Mouse (Mus musculus): ENCODE measurements at regions not wholly inside any gene's neighbourhood (a gene's known extent, or its start where the extent isn't known, plus 50 kb on each side); places are given as distances from the start of the nearest gene placed in this dataset.

GRCm38 (mm10) chr1:137703882-137704281, 471.6 kb downstream of the Ptprc start:
- ATAC-seq (ENCODE audit: low FRiP score), result no peak
- H3K9me3 ChIP-seq (ENCODE audit: low read length), result no peaks in the 10 kb centered on the region
- H3K27me3 ChIP-seq (ENCODE audit: insufficient read depth, low read length), result no peaks in the 10 kb centered on the region
- H3K4me3 ChIP-seq (ENCODE audit: low read depth, low read length), result no peak overlapping the region
- H3K4me1 ChIP-seq (ENCODE audit: insufficient read depth, low read length), result no peaks in the 10 kb centered on the region
- no peak for TF ChIP-seq CTCF (IDR thresholded peaks at IDR 0.05)
- no peaks in the 10 kb centered on the region for H3K36me3 ChIP-seq (ENCODE audit: insufficient read depth, low read length)
- H3K9ac ChIP-seq (replicated peaks; ENCODE audit: low read length, poor library complexity, severe bottlenecking), result no peak overlapping the region
- WGBS, result 88% methylated on average over 3 of the region's 3 CpGs
- no peak overlapping the region for H3K4me2 ChIP-seq (ENCODE audit: low read depth, low read length, poor library complexity, severe bottlenecking)
- DNase-seq (ENCODE audit: low spot score), result no peak
- H3K27ac ChIP-seq (ENCODE audit: low read depth, low read length), result no peak overlapping the region

- no peaks in the 10 kb centered on the region for H3K9me3 ChIP-seq (ENCODE audit: low read length)
- ATAC-seq (ENCODE audit: low FRiP score) (no peak), DNase-seq (ENCODE audit: low spot score) (no peak)
- 69% methylated on average over 4 of the region's 4 CpGs for WGBS
- H3K4me2 ChIP-seq (ENCODE audit: low read depth, low read length, poor library complexity, severe bottlenecking), result no peak overlapping the region
- no peaks in the 10 kb centered on the region for H3K36me3 ChIP-seq (ENCODE audit: insufficient read depth, low read length)
- no peaks in the 10 kb centered on the region for H3K27me3 ChIP-seq (ENCODE audit: insufficient read depth, low read length)
- TF ChIP-seq CTCF (IDR thresholded peaks at IDR 0.05), result no peak
- H3K27ac ChIP-seq (ENCODE audit: low read depth, low read length), result no peak overlapping the region
- H3K9ac ChIP-seq (replicated peaks; ENCODE audit: low read length, poor library complexity, severe bottlenecking), result no peak overlapping the region
- H3K4me1 ChIP-seq (ENCODE audit: insufficient read depth, low read length), result no peaks in the 10 kb centered on the region; the same call in 1 of the 2 replicates
- H3K4me3 ChIP-seq (ENCODE audit: low read depth, low read length), result no peak overlapping the region
These were observed 476.6 kb downstream of the Ptprc start for GRCm38 (mm10) chr1:137698876-137699275.

GRCm38 (mm10) chr1:137697289-137697688, 478.2 kb downstream of the Ptprc start:
- ATAC-seq (ENCODE audit: low FRiP score) (no peak), DNase-seq (ENCODE audit: low spot score) (peak; percentile 15)
- Histone ChIP-seq H3K9me3 (ENCODE audit: low read length) (no peaks in the 10 kb centered on the region), H3K4me2 (ENCODE audit: low read depth, low read length, poor library complexity, severe bottlenecking) (no peak overlapping the region; the same call in 1 of the 2 replicates), H3K36me3 (ENCODE audit: insufficient read depth, low read length) (no peaks in the 10 kb centered on the region), H3K27ac (ENCODE audit: low read depth, low read length) (no peak overlapping the region; the same call in 1 of the 2 replicates), H3K4me1 (ENCODE audit: insufficient read depth, low read length) (no peaks in the 10 kb centered on the region; the same call in 1 of the 2 replicates), H3K27me3 (ENCODE audit: insufficient read depth, low read length) (no peaks in the 10 kb centered on the region), H3K9ac (replicated peaks; ENCODE audit: low read length, poor library complexity, severe bottlenecking) (no peak overlapping the region), H3K4me3 (ENCODE audit: low read depth, low read length) (no peak overlapping the region)
- WGBS, result 17% methylated on average over 5 of the region's 5 CpGs
- TF ChIP-seq CTCF (IDR thresholded peaks at IDR 0.05), result no peak

GRCm38 (mm10) chr1:137696796-137697195, 478.7 kb downstream of the Ptprc start:
- Histone ChIP-seq H3K27me3 (ENCODE audit: insufficient read depth, low read length) (no peaks in the 10 kb centered on the region), H3K27ac (ENCODE audit: low read depth, low read length) (no peak overlapping the region; the same call in 1 of the 2 replicates), H3K4me1 (ENCODE audit: insufficient read depth, low read length) (no peaks in the 10 kb centered on the region; the same call in 1 of the 2 replicates), H3K4me3 (ENCODE audit: low read depth, low read length) (no peak overlapping the region), H3K36me3 (ENCODE audit: insufficient read depth, low read length) (no peaks in the 10 kb centered on the region), H3K9ac (replicated peaks; ENCODE audit: low read length, poor library complexity, severe bottlenecking) (no peak overlapping the region), H3K4me2 (ENCODE audit: low read depth, low read length, poor library complexity, severe bottlenecking) (no peak overlapping the region; the same call in 1 of the 2 replicates), H3K9me3 (ENCODE audit: low read length) (no peaks in the 10 kb centered on the region)
- WGBS, result 4% methylated on average over 3 of the region's 3 CpGs
- no peak for TF ChIP-seq CTCF (IDR thresholded peaks at IDR 0.05)
- DNase-seq (ENCODE audit: low spot score) (no peak), ATAC-seq (ENCODE audit: low FRiP score) (no peak)

GRCm38 (mm10) chr1:137695751-137696150, 479.8 kb downstream of the Ptprc start:
- ATAC-seq (ENCODE audit: low FRiP score) (no peak), DNase-seq (ENCODE audit: low spot score) (no peak)
- no peak overlapping the region for H3K4me3 ChIP-seq (ENCODE audit: low read depth, low read length)
- no peaks in the 10 kb centered on the region; the same call in 1 of the 2 replicates for H3K4me1 ChIP-seq (ENCODE audit: insufficient read depth, low read length)
- H3K9ac ChIP-seq (replicated peaks; ENCODE audit: low read length, poor library complexity, severe bottlenecking), result no peak overlapping the region
- H3K27me3 ChIP-seq (ENCODE audit: insufficient read depth, low read length), result no peaks in the 10 kb centered on the region
- H3K27ac ChIP-seq (ENCODE audit: low read depth, low read length), result no peak overlapping the region
- no peak overlapping the region for H3K4me2 ChIP-seq (ENCODE audit: low read depth, low read length, poor library complexity, severe bottlenecking)
- no peaks in the 10 kb centered on the region for H3K9me3 ChIP-seq (ENCODE audit: low read length)
- TF ChIP-seq CTCF (IDR thresholded peaks at IDR 0.05), result no peak
- WGBS, result 57% methylated on average over 3 of the region's 3 CpGs
- no peaks in the 10 kb centered on the region for H3K36me3 ChIP-seq (ENCODE audit: insufficient read depth, low read length)

- 77% methylated on average over 2 of the region's 2 CpGs for WGBS
- Histone ChIP-seq H3K4me3 (ENCODE audit: low read depth, low read length) (no peak overlapping the region), H3K27ac (ENCODE audit: low read depth, low read length) (no peak overlapping the region), H3K4me1 (ENCODE audit: insufficient read depth, low read length) (no peaks in the 10 kb centered on the region; the same call in 1 of the 2 replicates), H3K9ac (replicated peaks; ENCODE audit: low read length, poor library complexity, severe bottlenecking) (no peak overlapping the region), H3K9me3 (ENCODE audit: low read length) (no peaks in the 10 kb centered on the region), H3K27me3 (ENCODE audit: insufficient read depth, low read length) (no peaks in the 10 kb centered on the region), H3K4me2 (ENCODE audit: low read depth, low read length, poor library complexity, severe bottlenecking) (no peak overlapping the region), H3K36me3 (ENCODE audit: insufficient read depth, low read length) (no peaks in the 10 kb centered on the region)
- no peak for TF ChIP-seq CTCF (IDR thresholded peaks at IDR 0.05)
- DNase-seq (ENCODE audit: low spot score) (no peak), ATAC-seq (ENCODE audit: low FRiP score) (no peak)
These were observed 483.0 kb downstream of the Ptprc start for GRCm38 (mm10) chr1:137692525-137692924.
